Mouse (Mus musculus) ES-E14 (cell line): Measurements from ENCODE around the gene Pcdh17. TPM values are rescaled to one million over a fixed set of nuclear protein-coding genes. Genes with fewer than 3 reads are reported as not detected.
A peak's percentile ranks its signal among the peaks of the same experiment; 100 is the strongest.

ENCODE experiments used
- DNase-seq: peaks from one replicate; pipeline ENCODE4 v3.0.0-alpha.2; 2013; ENCODE audit warnings: low read depth, low spot score
- H3K27ac ChIP-seq: 2 replicates; pipeline ENCODE4 v1.5.1; 2012; ENCODE audit warnings: low read depth, mild to moderate bottlenecking, low read length, moderate library complexity, mixed read lengths; ENCODE audit not compliant: poor library complexity, insufficient read depth, severe bottlenecking
- H3K36me3 ChIP-seq: 2 replicates; pipeline ENCODE4 v1.6.1; 2012; ENCODE audit warnings: mild to moderate bottlenecking, low read length, moderate library complexity, mixed read lengths; ENCODE audit not compliant: control insufficient read depth, poor library complexity, insufficient read depth, severe bottlenecking
- H3K4me1 ChIP-seq, 2 experiments: fragments of 150-350 bp in 1 of 2; sonication (generic) in 1 of 2; 2 replicates each; pipeline ENCODE4 v1.6.1; 2012; ENCODE audit warnings: low read length in 2 of 2, mild to moderate bottlenecking in 1 of 2, mixed read lengths in 1 of 2; ENCODE audit not compliant: control insufficient read depth in 2 of 2, insufficient read depth in 2 of 2, poor library complexity in 1 of 2
- H3K4me3 ChIP-seq, 2 experiments: fragments of 150-350 bp in 1 of 2; sonication (generic) in 1 of 2; 2 replicates each; pipeline ENCODE4 v1.5.1; 2012; ENCODE audit warnings: low read length in 2 of 2, low read depth in 1 of 2, mild to moderate bottlenecking in 1 of 2, mixed read lengths in 1 of 2; ENCODE audit not compliant: insufficient read depth in 1 of 2, poor library complexity in 1 of 2, severe bottlenecking in 1 of 2
- H3K9ac ChIP-seq: 2 replicates; pipeline ENCODE4 v1.6.1; 2012; ENCODE audit warnings: low read depth, mild to moderate bottlenecking, low read length, mixed read lengths; ENCODE audit not compliant: poor library complexity, insufficient read depth, severe bottlenecking
- H3K9me3 ChIP-seq: fragments of 150-350 bp; sonication (generic); 2 replicates; pipeline ENCODE4 v1.6.1; 2012; ENCODE audit warnings: low read depth, mild to moderate bottlenecking, low read length; ENCODE audit not compliant: control insufficient read depth, insufficient read depth
- CHD2 ChIP-seq: IDR thresholded peaks from 2 replicates; pipeline ENCODE4 v1.6.1; 2014; ENCODE audit warnings: mild to moderate bottlenecking, low read depth, low read length, inconsistent platforms
- HCFC1 ChIP-seq: IDR thresholded peaks from 2 replicates; pipeline ENCODE4 v1.6.1; 2012; ENCODE audit warnings: low read length, inconsistent platforms, borderline replicate concordance; ENCODE audit not compliant: insufficient read depth
- MAFK ChIP-seq: IDR thresholded peaks from 2 replicates; pipeline ENCODE4 v1.6.1; 2014; ENCODE audit warnings: mild to moderate bottlenecking, low read depth, low read length, inconsistent platforms; ENCODE audit not compliant: insufficient read depth
- ZC3H11A ChIP-seq: IDR thresholded peaks from 2 replicates; pipeline ENCODE4 v1.6.1; 2012; ENCODE audit warnings: low read depth, mild to moderate bottlenecking, inconsistent platforms, low read length, borderline replicate concordance
- ZNF384 ChIP-seq: IDR thresholded peaks from 2 replicates; pipeline ENCODE4 v1.6.1; 2012; ENCODE audit warnings: low read depth, low read length, inconsistent platforms
- in situ Hi-C, 2 experiments: fragments of 600-800 bp; cut with MboI; formaldehyde crosslinking; loops; one replicate each; pipeline ENCODE4 v1.15.1; 2025; ENCODE audit warnings: low sequenced_read_pairs in 2 of 2, inconsistent platforms in 1 of 2; ENCODE audit not compliant: unreplicated experiment in 2 of 2
- total RNA-seq: library from RNA; depleted of rRNA; stranded (reverse); fragments of 300-350 nt; gene quantifications from 2 replicates; pipeline ENCODE4 v1.2.3, GENCODE M21; 2012

Gene Pcdh17
- total RNA-seq, 1 experiment, result 0.22 TPM

GRCm38 (mm10) chr14:84447661-84448380 is 4.5 kb downstream of the Pcdh17 start:
- no peaks in the 10 kb centered on the region for H3K36me3 ChIP-seq
- in situ Hi-C loops, result no loop called here
- peak; percentile 19 for DNase-seq
- no peaks in the 10 kb centered on the region for H3K9me3 ChIP-seq
- no peak for TF ChIP-seq CHD2
- TF ChIP-seq MAFK, result no peak
- TF ChIP-seq ZNF384, result no peak
- no peak for TF ChIP-seq HCFC1
- TF ChIP-seq ZC3H11A, result no peak
- H3K4me1 ChIP-seq, result peaks cover 0 to 15% of the 10 kb centered on the region in 2 experiments; a peak in 1 of 4 replicates
- no peak overlapping the region for H3K9ac ChIP-seq
- H3K27ac ChIP-seq, result no peak overlapping the region
- H3K4me3 ChIP-seq, result peak overlapping the region; percentile 43 to 49; a peak in 3 of 4 replicates

GRCm38 (mm10) chr14:84448381-84448771 is 5.0 kb downstream of the Pcdh17 start:
- Histone ChIP-seq H3K4me3 (peak overlapping the region; percentile 43 to 49; a peak in 3 of 4 replicates), H3K4me1 (peaks cover 0 to 15% of the 10 kb centered on the region in 2 experiments; a peak in 1 of 4 replicates), H3K27ac (no peak overlapping the region), H3K9ac (no peak overlapping the region), H3K36me3 (no peaks in the 10 kb centered on the region), H3K9me3 (no peaks in the 10 kb centered on the region)
- DNase-seq, result no peak
- TF ChIP-seq ZC3H11A, result no peak
- no peak for TF ChIP-seq MAFK
- no peak for TF ChIP-seq ZNF384
- in situ Hi-C loops, result no loop called here

- H3K27ac ChIP-seq, result no peak overlapping the region
These were observed 10.9 kb downstream of the Pcdh17 start for GRCm38 (mm10) chr14:84454074-84454845.

GRCm38 (mm10) chr14:84475491-84475890 is 32.1 kb downstream of the Pcdh17 start:
- no peak for TF ChIP-seq ZC3H11A
- TF ChIP-seq CHD2, result no peak
- no peak for TF ChIP-seq HCFC1
- TF ChIP-seq ZNF384, result no peak
- no peak for TF ChIP-seq MAFK
- in situ Hi-C loops, result no loop called here
- DNase-seq, result no peak
- no peaks in the 10 kb centered on the region for H3K9me3 ChIP-seq
- H3K27ac ChIP-seq, result no peak overlapping the region
- no peaks in the 10 kb centered on the region for H3K36me3 ChIP-seq
- no peak overlapping the region for H3K4me3 ChIP-seq
- H3K4me1 ChIP-seq, result no peaks in the 10 kb centered on the region
- no peak overlapping the region for H3K9ac ChIP-seq

More at GRCm38 (mm10) chr14:84454074-84454845, 10.9 kb downstream of the Pcdh17 start:
- Histone ChIP-seq H3K9me3 (no peaks in the 10 kb centered on the region), H3K9ac (no peak overlapping the region), H3K4me1 (no peaks in the 10 kb centered on the region), H3K4me3 (no peak overlapping the region), H3K36me3 (no peaks in the 10 kb centered on the region)
- in situ Hi-C loops, result no loop called here
- no peak for DNase-seq
- TF ChIP-seq ZC3H11A (no peak), MAFK (no peak), ZNF384 (no peak), HCFC1 (no peak), CHD2 (no peak)

DNA sequence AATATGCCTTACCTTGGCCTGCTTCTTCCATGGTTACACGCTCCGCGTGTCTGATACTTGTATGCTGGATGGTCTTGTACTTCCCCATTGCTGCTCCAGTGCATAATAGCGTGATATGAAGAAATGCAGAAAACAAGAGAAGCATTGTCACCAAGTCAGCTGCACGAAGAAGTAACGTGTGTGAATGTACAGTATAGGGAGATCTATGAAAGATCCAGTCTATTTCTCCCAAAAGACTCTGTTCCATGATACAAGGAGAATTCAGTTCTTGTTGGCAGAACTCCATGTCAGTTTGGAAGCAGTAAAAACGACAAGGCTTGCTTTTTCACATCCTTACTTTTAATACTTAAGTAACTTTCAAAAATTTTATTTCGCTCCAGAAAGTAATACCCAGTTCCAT is 33.0 kb downstream of the Pcdh17 start:
- H3K9ac ChIP-seq, result no peak overlapping the region
- no peaks in the 10 kb centered on the region for H3K36me3 ChIP-seq
- in situ Hi-C loops, result no loop called here
- no peak overlapping the region for H3K27ac ChIP-seq
- H3K9me3 ChIP-seq, result no peaks in the 10 kb centered on the region
- H3K4me3 ChIP-seq, result no peak overlapping the region
- DNase-seq, result no peak
- no peaks in the 10 kb centered on the region for H3K4me1 ChIP-seq
- TF ChIP-seq MAFK (no peak), HCFC1 (no peak), ZNF384 (no peak), ZC3H11A (no peak), CHD2 (no peak)
